Mouse (Mus musculus): ENCODE data around the gene Fam186b.

The Fam186b gene

GRCm38 (mm10) chr15:99222794-99223584 is 72.7 kb downstream of the Fam186b start:
- no peak for DNase-seq

GRCm38 (mm10) chr15:99221315-99221952 is 74.3 kb downstream of the Fam186b start:
- DNase-seq: no peak

Measured in cerebellum, adult 11-12 months (tissue).